Mouse (Mus musculus): ENCODE results near the gene Golgb1. TPM values are rescaled to one million over a fixed set of nuclear protein-coding genes. Genes with fewer than 3 reads are reported as not detected.

Gene Golgb1
- polyA plus RNA-seq, 1 experiment, result 36.2 TPM

- Histone ChIP-seq H3K4me1 (ENCODE audit: control insufficient read depth, insufficient read depth, low read length) (peaks cover 3% of the 10 kb centered on the region; the same call in 1 of the 2 replicates), H3K27ac (ENCODE audit: insufficient read depth, low read depth, low read length) (no peak overlapping the region), H3K4me3 (ENCODE audit: insufficient read depth, low read depth, low read length) (no peak overlapping the region), H3K27me3 (replicated peaks; ENCODE audit: control insufficient read depth, insufficient read depth, low read length) (no peaks in the 10 kb centered on the region), H3K36me3 (ENCODE audit: control insufficient read depth, insufficient read depth, low read length) (peaks cover 6% of the 10 kb centered on the region)
- TF ChIP-seq POLR2A (IDR thresholded peaks at IDR 0.05; ENCODE audit: low read depth, low read length) (no peak), CTCF (conservative IDR thresholded peaks at IDR 0.05; ENCODE audit: insufficient read depth, insufficient read length, low read depth, low read length) (no peak)
- DNase-seq, result peak; percentile 88
- WGBS, result 30% methylated on average over 5 of the region's 5 CpGs
Observed at GRCm38 (mm10) chr16:36914195-36914594, 39.3 kb downstream of the Golgb1 start.

- 98% methylated on average over 10 of the region's 10 CpGs for WGBS
- Histone ChIP-seq H3K27ac (ENCODE audit: insufficient read depth, low read depth, low read length) (no peak overlapping the region), H3K4me1 (ENCODE audit: control insufficient read depth, insufficient read depth, low read length) (peaks cover 3% of the 10 kb centered on the region; the same call in 1 of the 2 replicates), H3K36me3 (ENCODE audit: control insufficient read depth, insufficient read depth, low read length) (peaks cover 4% of the 10 kb centered on the region), H3K27me3 (replicated peaks; ENCODE audit: control insufficient read depth, insufficient read depth, low read length) (no peaks in the 10 kb centered on the region), H3K4me3 (ENCODE audit: insufficient read depth, low read depth, low read length) (no peak overlapping the region)
- TF ChIP-seq CTCF (conservative IDR thresholded peaks at IDR 0.05; ENCODE audit: insufficient read depth, insufficient read length, low read depth, low read length) (no peak), POLR2A (IDR thresholded peaks at IDR 0.05; ENCODE audit: low read depth, low read length) (no peak)
- DNase-seq, result no peak
Observed at GRCm38 (mm10) chr16:36918505-36918904, 43.6 kb downstream of the Golgb1 start.

GRCm38 (mm10) chr16:36920410-36920809 is 45.5 kb downstream of the Golgb1 start:
- no peak for DNase-seq
- no peak for TF ChIP-seq CTCF (conservative IDR thresholded peaks at IDR 0.05; ENCODE audit: insufficient read depth, insufficient read length, low read depth, low read length)
- no peak for TF ChIP-seq POLR2A (IDR thresholded peaks at IDR 0.05; ENCODE audit: low read depth, low read length)
- H3K4me3 ChIP-seq (ENCODE audit: insufficient read depth, low read depth, low read length), result no peak overlapping the region
- 59% methylated on average over 3 of the region's 3 CpGs for WGBS
- peaks cover 4% of the 10 kb centered on the region for H3K36me3 ChIP-seq (ENCODE audit: control insufficient read depth, insufficient read depth, low read length)
- no peak overlapping the region for H3K27ac ChIP-seq (ENCODE audit: insufficient read depth, low read depth, low read length)
- no peaks in the 10 kb centered on the region for H3K27me3 ChIP-seq (replicated peaks; ENCODE audit: control insufficient read depth, insufficient read depth, low read length)
- no peaks in the 10 kb centered on the region for H3K4me1 ChIP-seq (ENCODE audit: control insufficient read depth, insufficient read depth, low read length)

GRCm38 (mm10) chr16:36921067-36921613 is 46.2 kb downstream of the Golgb1 start:
- peaks cover 2% of the 10 kb centered on the region for H3K36me3 ChIP-seq (ENCODE audit: control insufficient read depth, insufficient read depth, low read length)
- WGBS, result 93% methylated on average over 8 of the region's 8 CpGs
- H3K4me3 ChIP-seq (ENCODE audit: insufficient read depth, low read depth, low read length), result no peak overlapping the region
- H3K4me1 ChIP-seq (ENCODE audit: control insufficient read depth, insufficient read depth, low read length), result no peaks in the 10 kb centered on the region
- no peak for DNase-seq
- no peaks in the 10 kb centered on the region for H3K27me3 ChIP-seq (replicated peaks; ENCODE audit: control insufficient read depth, insufficient read depth, low read length)
- H3K27ac ChIP-seq (ENCODE audit: insufficient read depth, low read depth, low read length), result no peak overlapping the region
- TF ChIP-seq CTCF (conservative IDR thresholded peaks at IDR 0.05; ENCODE audit: insufficient read depth, insufficient read length, low read depth, low read length), result no peak
- no peak for TF ChIP-seq POLR2A (IDR thresholded peaks at IDR 0.05; ENCODE audit: low read depth, low read length)

GRCm38 (mm10) chr16:36921980-36922379 is 47.0 kb downstream of the Golgb1 start:
- no peaks in the 10 kb centered on the region for H3K4me1 ChIP-seq (ENCODE audit: control insufficient read depth, insufficient read depth, low read length)
- DNase-seq, result no peak
- WGBS, result 86% methylated on average over 6 of the region's 6 CpGs
- TF ChIP-seq POLR2A (IDR thresholded peaks at IDR 0.05; ENCODE audit: low read depth, low read length) (no peak), CTCF (conservative IDR thresholded peaks at IDR 0.05; ENCODE audit: insufficient read depth, insufficient read length, low read depth, low read length) (no peak)
- peaks cover 2% of the 10 kb centered on the region for H3K36me3 ChIP-seq (ENCODE audit: control insufficient read depth, insufficient read depth, low read length)
- H3K4me3 ChIP-seq (ENCODE audit: insufficient read depth, low read depth, low read length), result no peak overlapping the region
- no peak overlapping the region for H3K27ac ChIP-seq (ENCODE audit: insufficient read depth, low read depth, low read length)
- H3K27me3 ChIP-seq (replicated peaks; ENCODE audit: control insufficient read depth, insufficient read depth, low read length), result no peaks in the 10 kb centered on the region

- 93% methylated on average over 8 of the region's 8 CpGs for WGBS
Observed at GRCm38 (mm10) chr16:36924312-36924711, 49.4 kb downstream of the Golgb1 start.

GRCm38 (mm10) chr16:36925351-36925750 is 50.4 kb downstream of the Golgb1 start:
- Histone ChIP-seq H3K27me3 (replicated peaks; ENCODE audit: control insufficient read depth, insufficient read depth, low read length) (no peaks in the 10 kb centered on the region), H3K4me3 (ENCODE audit: insufficient read depth, low read depth, low read length) (no peak overlapping the region), H3K4me1 (ENCODE audit: control insufficient read depth, insufficient read depth, low read length) (no peaks in the 10 kb centered on the region), H3K36me3 (ENCODE audit: control insufficient read depth, insufficient read depth, low read length) (no peaks in the 10 kb centered on the region; the same call in none of the 2 replicates), H3K27ac (ENCODE audit: insufficient read depth, low read depth, low read length) (no peak overlapping the region)
- 86% methylated on average over 6 of the region's 6 CpGs for WGBS
- TF ChIP-seq CTCF (conservative IDR thresholded peaks at IDR 0.05; ENCODE audit: insufficient read depth, insufficient read length, low read depth, low read length) (no peak), POLR2A (IDR thresholded peaks at IDR 0.05; ENCODE audit: low read depth, low read length) (no peak)
- DNase-seq, result no peak

More at GRCm38 (mm10) chr16:36924312-36924711, 49.4 kb downstream of the Golgb1 start:
- H3K4me1 ChIP-seq (ENCODE audit: control insufficient read depth, insufficient read depth, low read length), result no peaks in the 10 kb centered on the region
- no peak overlapping the region for H3K27ac ChIP-seq (ENCODE audit: insufficient read depth, low read depth, low read length)
- TF ChIP-seq CTCF (conservative IDR thresholded peaks at IDR 0.05; ENCODE audit: insufficient read depth, insufficient read length, low read depth, low read length), result no peak
- no peak overlapping the region for H3K4me3 ChIP-seq (ENCODE audit: insufficient read depth, low read depth, low read length)
- no peaks in the 10 kb centered on the region; the same call in none of the 2 replicates for H3K36me3 ChIP-seq (ENCODE audit: control insufficient read depth, insufficient read depth, low read length)
- DNase-seq, result no peak
- H3K27me3 ChIP-seq (replicated peaks; ENCODE audit: control insufficient read depth, insufficient read depth, low read length), result no peaks in the 10 kb centered on the region

All from kidney, adult 2 months (tissue).